Mouse (Mus musculus) cerebellum, adult 2 months (tissue): Measurements from ENCODE around the gene Wscd2. TPM values are rescaled to one million over a fixed set of nuclear protein-coding genes. Genes with fewer than 3 reads are reported as not detected.

Experiments used
- DNase-seq, 2 experiments: peaks; one replicate each; pipeline ENCODE4 v3.0.0; 2021
- H3K27ac ChIP-seq: fragments of 200-500 bp; 2 replicates; pipeline ENCODE4 v1.5.1; 2012; ENCODE audit warnings: low read length, control low read depth, inconsistent platforms; ENCODE audit not compliant: insufficient read depth
- H3K27me3 ChIP-seq: fragments of 200-500 bp; 2 replicates; pipeline ENCODE4 v1.6.1; 2012; ENCODE audit warnings: inconsistent platforms, mild to moderate bottlenecking, low read length, moderate library complexity; ENCODE audit not compliant: control insufficient read depth, insufficient read depth
- H3K4me1 ChIP-seq: fragments of 200-500 bp; 2 replicates; pipeline ENCODE4 v1.6.1; 2011; ENCODE audit warnings: low read length; ENCODE audit not compliant: control insufficient read depth, insufficient read depth
- H3K4me3 ChIP-seq: fragments of 200-500 bp; replicated peaks from 2 replicates; pipeline ENCODE3; 2011; ENCODE audit warnings: mild to moderate bottlenecking, low read depth, low read length, control low read depth; ENCODE audit not compliant: insufficient read depth
- CTCF ChIP-seq: fragments of 200-500 bp; IDR thresholded peaks from 2 replicates; pipeline ENCODE4 v1.5.1; 2011; ENCODE audit warnings: low read depth, mild to moderate bottlenecking, control low read depth, low read length, moderate library complexity, borderline replicate concordance; ENCODE audit not compliant: insufficient read depth
- POLR2A ChIP-seq: fragments of 200-500 bp; IDR thresholded peaks from 2 replicates; pipeline ENCODE4 v1.6.1; 2011; ENCODE audit warnings: low read length, control low read depth, borderline replicate concordance; ENCODE audit not compliant: insufficient read depth
- WGBS: fragments of 180-500 bp; shearing (Covaris S2); methylation state at CpG from one replicate; pipeline ENCODE4 v1.1.7; 2018; 5-methylcytosine and 5-hydroxymethylcytosine counted together
- polyA plus RNA-seq: library from polyadenylated mRNA; depleted of rRNA; stranded (reverse); fragments of >200 nt; gene quantifications from 2 replicates; pipeline ENCODE4 v1.2.3, GENCODE M21; 2012; rRNA removed

Wscd2 gene
- polyA plus RNA-seq, 1 experiment: 113 TPM

DNA sequence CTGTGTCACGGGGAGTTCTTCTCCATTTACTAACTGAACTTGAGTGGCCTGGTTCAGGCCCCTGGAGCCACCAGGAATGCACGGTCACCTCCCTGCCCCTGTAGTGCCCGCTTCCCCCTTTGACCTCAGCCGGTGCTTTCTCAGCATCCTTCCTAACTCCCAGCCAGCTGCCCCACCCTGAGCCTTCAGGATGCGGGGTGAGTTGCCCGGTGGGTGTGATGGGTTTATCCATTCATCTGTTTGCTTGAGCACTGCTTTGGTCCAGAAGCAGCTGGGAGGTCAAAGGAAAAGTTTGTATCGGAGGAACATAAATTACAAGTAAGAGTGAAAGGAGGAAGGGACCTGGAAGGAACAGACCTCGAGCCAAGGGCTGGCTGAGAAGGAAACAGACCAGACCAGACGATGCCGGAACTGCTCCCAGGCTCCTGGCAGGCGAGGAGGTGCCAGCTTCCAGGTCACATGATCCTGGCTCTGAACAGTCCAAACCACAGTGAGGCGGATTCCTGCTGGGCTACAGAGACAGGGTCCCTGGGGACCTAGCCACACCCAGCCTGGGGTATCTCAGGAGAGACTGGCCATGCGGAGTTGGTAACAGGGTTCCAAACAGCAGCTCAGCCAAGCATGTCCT is 144.0 kb downstream of the Wscd2 start:
- H3K4me1 ChIP-seq: peaks cover 40% of the 10 kb centered on the region
- WGBS: 22% methylated on average over 13 of the region's 13 CpGs
- peak; percentile 74 to 83 for DNase-seq
- H3K4me3 ChIP-seq: no peak overlapping the region
- H3K27me3 ChIP-seq: no peaks in the 10 kb centered on the region
- no peak overlapping the region for H3K27ac ChIP-seq
- TF ChIP-seq POLR2A (no peak), CTCF (no peak)

- no peaks in the 10 kb centered on the region for H3K27me3 ChIP-seq
- TF ChIP-seq POLR2A: no peak
- TF ChIP-seq CTCF: no peak
- no peak for DNase-seq
- H3K27ac ChIP-seq: no peak overlapping the region
- WGBS: 88% methylated on average over 7 of the region's 7 CpGs
- H3K4me3 ChIP-seq: no peak overlapping the region
- peaks cover 41% of the 10 kb centered on the region for H3K4me1 ChIP-seq
Measured at GRCm38 (mm10) chr5:113634887-113635610, 144.9 kb downstream of the Wscd2 start.

- no peaks in the 10 kb centered on the region for H3K27me3 ChIP-seq
- no peak overlapping the region for H3K4me3 ChIP-seq
- H3K27ac ChIP-seq: no peak overlapping the region
- TF ChIP-seq CTCF (no peak), POLR2A (no peak)
- peaks cover 42% of the 10 kb centered on the region for H3K4me1 ChIP-seq
- 87% methylated on average over 15 of the region's 15 CpGs for WGBS
- DNase-seq: no peak
Measured at GRCm38 (mm10) chr5:113635861-113636565, 145.9 kb downstream of the Wscd2 start.

DNA sequence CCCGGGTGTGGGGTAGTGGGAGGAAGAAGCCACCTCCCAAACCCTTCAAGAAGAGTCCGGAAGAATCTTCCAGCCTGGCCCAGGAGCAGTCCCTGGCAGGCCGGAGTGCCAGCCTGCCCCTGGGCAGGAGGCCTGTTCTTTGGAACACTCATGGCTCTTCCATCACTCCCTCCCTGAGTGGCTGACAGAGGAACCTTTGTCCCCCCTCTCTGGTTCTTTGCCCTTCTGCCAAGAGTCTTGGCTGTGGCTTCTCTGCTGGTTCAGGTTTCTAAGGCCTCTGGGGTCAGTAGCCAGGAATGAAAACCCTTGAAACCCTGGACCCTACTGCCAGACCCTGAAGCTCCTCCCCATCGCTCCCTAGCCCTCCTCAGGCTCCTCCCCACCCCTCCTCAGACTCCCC is 147.5 kb downstream of the Wscd2 start:
- no peak for TF ChIP-seq CTCF
- no peak for TF ChIP-seq POLR2A
- Histone ChIP-seq H3K27me3 (no peaks in the 10 kb centered on the region), H3K4me3 (no peak overlapping the region), H3K27ac (no peak overlapping the region), H3K4me1 (peaks cover 54% of the 10 kb centered on the region)
- WGBS: 31% methylated on average over 4 of the region's 4 CpGs
- peak in 1 of 2 experiments; percentile 62 for DNase-seq

DNA sequence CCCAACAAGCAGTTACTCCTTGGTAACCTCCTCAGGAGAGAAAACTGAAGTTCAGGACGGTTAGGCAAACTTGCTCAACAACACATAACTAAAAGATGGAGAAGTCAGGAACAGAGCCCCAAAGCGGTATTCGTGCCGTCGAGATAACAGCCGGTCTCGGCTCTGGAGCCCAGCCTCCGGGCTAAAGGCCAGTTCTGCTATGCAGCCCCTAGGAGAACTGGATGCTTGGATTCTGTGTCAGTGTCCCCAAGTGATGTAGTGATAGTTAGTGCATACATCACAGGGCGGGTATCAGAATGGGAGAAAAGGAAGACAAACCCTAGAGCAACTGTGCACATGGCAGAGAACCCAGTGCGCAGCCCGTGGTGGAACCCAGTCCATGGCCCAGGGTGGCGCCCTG is 147.9 kb downstream of the Wscd2 start:
- no peak for TF ChIP-seq CTCF
- TF ChIP-seq POLR2A: no peak
- H3K27ac ChIP-seq: no peak overlapping the region
- no peak for DNase-seq
- peaks cover 55% of the 10 kb centered on the region for H3K4me1 ChIP-seq
- no peak overlapping the region for H3K4me3 ChIP-seq
- no peaks in the 10 kb centered on the region for H3K27me3 ChIP-seq
- WGBS: 74% methylated on average over 12 of the region's 12 CpGs

GRCm38 (mm10) chr5:113639126-113639525 is 149.0 kb downstream of the Wscd2 start:
- 75% methylated on average over 5 of the region's 5 CpGs for WGBS
- Histone ChIP-seq H3K4me1 (peaks cover 57% of the 10 kb centered on the region), H3K4me3 (no peak overlapping the region), H3K27ac (no peak overlapping the region), H3K27me3 (no peaks in the 10 kb centered on the region)
- no peak for DNase-seq
- TF ChIP-seq POLR2A (no peak), CTCF (no peak)

Other genes with a start within 250 kb of the Wscd2 start
- 73.9 and 77.7 TPM in 2 replicates for gene Sgsm1, start 179.5 kb upstream of the Wscd2 start, polyA plus RNA-seq
- gene Aym1, start 133.0 kb upstream of the Wscd2 start, polyA plus RNA-seq: not detected in 2 replicates
- gene Cmklr1, start 160.1 kb downstream of the Wscd2 start, polyA plus RNA-seq: 2.2 and 3.0 TPM in 2 replicates
- gene 1700069L16Rik, start 234.4 kb downstream of the Wscd2 start, polyA plus RNA-seq: 0.29 and 0.39 TPM in 2 replicates
- 15.3 and 16.1 TPM in 2 replicates for gene Ficd, start 245.5 kb downstream of the Wscd2 start, polyA plus RNA-seq